Mouse (Mus musculus): ENCODE measurements at regions not wholly inside any gene's neighbourhood (a gene's known extent, or its start where the extent isn't known, plus 50 kb on each side); places are given as distances from the start of the nearest gene placed in this dataset.
A peak's percentile ranks its signal among the peaks of the same experiment; 100 is the strongest.

DNA sequence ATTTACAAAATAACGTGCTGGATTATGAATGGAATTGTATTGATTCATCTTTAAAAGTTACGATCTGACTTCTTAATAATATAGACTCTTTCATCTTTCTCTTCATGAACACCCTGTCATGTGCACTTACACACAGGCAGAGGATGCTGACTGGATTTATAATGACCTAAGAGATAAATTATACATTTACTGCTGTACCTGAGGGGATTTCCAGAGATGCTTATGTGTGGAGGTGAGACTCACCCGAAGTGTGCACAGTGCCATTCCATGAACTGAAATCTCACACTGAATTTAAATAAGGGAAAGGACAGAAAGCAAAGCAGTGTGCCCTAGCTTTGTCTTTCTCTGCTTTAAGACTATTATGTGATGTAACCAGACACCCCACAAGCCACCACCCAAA, 291.9 kb upstream of the Lrrn1 start:
- ATAC-seq (ENCODE audit: low FRiP score), result no peak
- Histone ChIP-seq H3K36me3 (replicated peaks) (no peaks in the 10 kb centered on the region), H3K4me2 (no peak overlapping the region), H3K4me3 (replicated peaks) (no peak overlapping the region), H3K27me3 (no peaks in the 10 kb centered on the region), H3K27ac (no peak overlapping the region), H3K4me1 (no peaks in the 10 kb centered on the region), H3K9ac (no peak overlapping the region), H3K9me3 (no peaks in the 10 kb centered on the region)
- 83% methylated on average over 3 of the region's 3 CpGs for WGBS

- 88% methylated on average over 3 of the region's 3 CpGs for WGBS
- Histone ChIP-seq H3K27me3 (no peaks in the 10 kb centered on the region), H3K9me3 (no peaks in the 10 kb centered on the region), H3K36me3 (replicated peaks) (no peaks in the 10 kb centered on the region), H3K4me3 (replicated peaks) (no peak overlapping the region), H3K4me1 (no peaks in the 10 kb centered on the region), H3K4me2 (no peak overlapping the region), H3K9ac (no peak overlapping the region), H3K27ac (no peak overlapping the region)
- ATAC-seq (ENCODE audit: low FRiP score), result no peak
These were observed 285.6 kb upstream of the Lrrn1 start for GRCm38 (mm10) chr6:107243981-107244380.

- H3K27ac ChIP-seq, result no peak overlapping the region
- H3K9ac ChIP-seq, result no peak overlapping the region
- no peak overlapping the region for H3K4me3 ChIP-seq (replicated peaks)
- no peaks in the 10 kb centered on the region for H3K27me3 ChIP-seq
- no peak for ATAC-seq (ENCODE audit: low FRiP score)
- no peaks in the 10 kb centered on the region for H3K36me3 ChIP-seq (replicated peaks)
- no peaks in the 10 kb centered on the region for H3K4me1 ChIP-seq
- no peaks in the 10 kb centered on the region for H3K9me3 ChIP-seq
- 93% methylated on average over 15 of the region's 15 CpGs for WGBS
- no peak overlapping the region for H3K4me2 ChIP-seq
These were observed 249.2 kb upstream of the Lrrn1 start for GRCm38 (mm10) chr6:107280348-107280747.

GRCm38 (mm10) chr6:107290850-107291249, 238.7 kb upstream of the Lrrn1 start:
- Histone ChIP-seq H3K36me3 (replicated peaks) (no peaks in the 10 kb centered on the region), H3K9ac (no peak overlapping the region), H3K9me3 (no peaks in the 10 kb centered on the region), H3K4me3 (replicated peaks) (no peak overlapping the region), H3K4me1 (no peaks in the 10 kb centered on the region), H3K4me2 (no peak overlapping the region), H3K27me3 (no peaks in the 10 kb centered on the region), H3K27ac (no peak overlapping the region)
- WGBS, result 88% methylated on average over 3 of the region's 3 CpGs
- ATAC-seq (ENCODE audit: low FRiP score), result no peak

GRCm38 (mm10) chr6:107303676-107304369, 225.7 kb upstream of the Lrrn1 start:
- H3K27ac ChIP-seq, result no peak overlapping the region
- WGBS, result 72% methylated on average over 1 of the region's 1 CpGs
- no peak overlapping the region for H3K4me2 ChIP-seq
- H3K36me3 ChIP-seq (replicated peaks), result no peaks in the 10 kb centered on the region
- no peak overlapping the region for H3K9ac ChIP-seq
- ATAC-seq (ENCODE audit: low FRiP score), result peak; percentile 88
- H3K4me1 ChIP-seq, result peaks cover 10% of the 10 kb centered on the region; the same call in 1 of the 2 replicates
- no peaks in the 10 kb centered on the region for H3K9me3 ChIP-seq
- no peaks in the 10 kb centered on the region for H3K27me3 ChIP-seq
- H3K4me3 ChIP-seq (replicated peaks), result no peak overlapping the region

- H3K9ac ChIP-seq, result no peak overlapping the region
- no peak overlapping the region for H3K27ac ChIP-seq
- H3K4me2 ChIP-seq, result no peak overlapping the region
- H3K36me3 ChIP-seq (replicated peaks), result no peaks in the 10 kb centered on the region
- 89% methylated on average over 1 of the region's 1 CpGs for WGBS
- no peaks in the 10 kb centered on the region for H3K9me3 ChIP-seq
- no peaks in the 10 kb centered on the region for H3K27me3 ChIP-seq
- no peak overlapping the region for H3K4me3 ChIP-seq (replicated peaks)
- ATAC-seq (ENCODE audit: low FRiP score), result no peak
- H3K4me1 ChIP-seq, result no peaks in the 10 kb centered on the region
These were observed 210.0 kb upstream of the Lrrn1 start for GRCm38 (mm10) chr6:107319565-107319964.

GRCm38 (mm10) chr6:107350503-107350902, 179.1 kb upstream of the Lrrn1 start:
- Histone ChIP-seq H3K9me3 (no peaks in the 10 kb centered on the region), H3K27me3 (no peaks in the 10 kb centered on the region), H3K36me3 (replicated peaks) (no peaks in the 10 kb centered on the region), H3K4me3 (replicated peaks) (no peak overlapping the region), H3K4me2 (no peak overlapping the region), H3K9ac (no peak overlapping the region), H3K27ac (no peak overlapping the region), H3K4me1 (no peaks in the 10 kb centered on the region)
- 84% methylated on average over 4 of the region's 4 CpGs for WGBS
- no peak for ATAC-seq (ENCODE audit: low FRiP score)

GRCm38 (mm10) chr6:107375274-107375673, 154.3 kb upstream of the Lrrn1 start:
- Histone ChIP-seq H3K4me3 (replicated peaks) (no peak overlapping the region), H3K27me3 (no peaks in the 10 kb centered on the region), H3K4me2 (no peak overlapping the region), H3K9me3 (no peaks in the 10 kb centered on the region), H3K4me1 (no peaks in the 10 kb centered on the region; the same call in 1 of the 2 replicates), H3K27ac (no peak overlapping the region), H3K36me3 (replicated peaks) (no peaks in the 10 kb centered on the region), H3K9ac (no peak overlapping the region)
- no peak for ATAC-seq (ENCODE audit: low FRiP score)

DNA sequence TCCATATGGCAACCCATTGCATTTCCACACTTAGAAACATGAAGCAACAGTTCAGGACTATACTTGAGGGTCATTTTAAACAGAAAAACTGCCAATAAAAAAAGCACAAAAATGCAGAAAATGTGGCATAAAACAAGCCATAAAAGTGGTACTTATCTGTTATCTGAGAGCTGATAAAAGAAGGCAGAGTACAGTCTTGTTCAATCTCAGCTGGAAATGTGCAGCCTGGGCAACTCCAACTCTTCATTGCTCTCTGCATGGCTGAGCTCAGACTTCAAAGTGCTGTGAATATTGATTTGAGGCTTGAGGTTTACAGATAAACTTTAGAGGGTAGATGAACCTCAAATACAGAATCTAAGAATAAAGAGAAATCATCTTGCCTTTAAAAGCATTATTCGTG, 151.1 kb upstream of the Lrrn1 start:
- no peak for ATAC-seq (ENCODE audit: low FRiP score)
- H3K4me1 ChIP-seq, result no peaks in the 10 kb centered on the region; the same call in 1 of the 2 replicates
- no peaks in the 10 kb centered on the region for H3K27me3 ChIP-seq
- H3K9me3 ChIP-seq, result no peaks in the 10 kb centered on the region
- H3K9ac ChIP-seq, result no peak overlapping the region
- 86% methylated on average over 1 of the region's 1 CpGs for WGBS
- H3K36me3 ChIP-seq (replicated peaks), result no peaks in the 10 kb centered on the region
- H3K27ac ChIP-seq, result no peak overlapping the region
- H3K4me2 ChIP-seq, result no peak overlapping the region
- H3K4me3 ChIP-seq (replicated peaks), result no peak overlapping the region

DNA sequence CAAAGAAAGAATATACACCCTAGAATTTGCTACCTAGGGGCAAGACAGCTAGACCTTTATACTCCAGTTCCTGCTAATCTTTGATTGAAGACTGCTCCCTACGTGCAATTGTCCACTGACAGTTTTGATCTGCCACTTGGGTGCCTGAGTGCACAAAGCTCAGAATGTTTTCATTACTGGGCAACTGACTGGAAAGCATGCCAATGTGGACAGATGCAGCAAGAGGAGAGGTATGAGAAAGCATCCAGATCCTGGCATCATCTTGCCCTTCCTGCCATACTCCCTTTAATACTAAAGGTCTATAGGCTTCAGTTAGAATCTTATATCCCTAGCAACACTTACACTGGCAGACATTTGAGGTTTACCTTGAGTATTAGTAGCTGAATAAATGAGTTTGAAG, 148.9 kb upstream of the Lrrn1 start:
- Histone ChIP-seq H3K9me3 (no peaks in the 10 kb centered on the region), H3K4me1 (no peaks in the 10 kb centered on the region), H3K27ac (no peak overlapping the region), H3K36me3 (replicated peaks) (no peaks in the 10 kb centered on the region), H3K9ac (no peak overlapping the region), H3K4me2 (no peak overlapping the region), H3K4me3 (replicated peaks) (no peak overlapping the region), H3K27me3 (no peaks in the 10 kb centered on the region)
- WGBS, result 72% methylated on average over 1 of the region's 1 CpGs
- ATAC-seq (ENCODE audit: low FRiP score), result no peak

DNA sequence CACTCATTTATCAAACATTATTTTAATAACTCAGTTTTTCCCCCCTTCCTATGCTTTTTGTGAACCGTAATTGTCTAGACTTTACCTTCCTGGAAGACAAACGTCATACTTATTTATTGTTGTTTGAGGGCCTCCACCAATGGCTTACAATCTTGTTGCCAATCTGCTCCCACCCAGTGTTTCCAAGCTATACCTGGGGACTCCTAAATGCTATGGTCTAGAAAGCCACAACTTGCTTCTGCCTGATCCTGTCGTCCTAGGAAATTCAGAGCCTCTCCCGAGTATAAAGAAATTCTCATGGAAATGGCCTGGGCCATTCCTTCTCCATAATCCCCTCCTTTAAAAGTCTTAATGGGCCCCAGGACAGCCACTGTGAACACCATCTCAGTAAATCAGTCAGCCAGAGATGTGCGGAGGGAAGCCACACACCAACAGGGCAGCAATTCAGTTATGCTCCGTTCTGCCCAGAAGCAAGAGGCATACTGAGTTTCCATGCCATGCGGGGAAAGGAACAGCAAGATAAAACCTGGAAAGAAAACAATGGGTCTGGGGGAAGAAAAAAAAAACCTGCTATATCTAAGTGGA, 143.4 kb upstream of the Lrrn1 start:
- 60% methylated on average over 7 of the region's 7 CpGs for WGBS
- no peak for ATAC-seq (ENCODE audit: low FRiP score)
- Histone ChIP-seq H3K4me1 (no peaks in the 10 kb centered on the region), H3K27me3 (no peaks in the 10 kb centered on the region), H3K36me3 (replicated peaks) (no peaks in the 10 kb centered on the region), H3K9ac (no peak overlapping the region), H3K9me3 (no peaks in the 10 kb centered on the region), H3K4me2 (no peak overlapping the region), H3K4me3 (replicated peaks) (no peak overlapping the region), H3K27ac (no peak overlapping the region)

DNA sequence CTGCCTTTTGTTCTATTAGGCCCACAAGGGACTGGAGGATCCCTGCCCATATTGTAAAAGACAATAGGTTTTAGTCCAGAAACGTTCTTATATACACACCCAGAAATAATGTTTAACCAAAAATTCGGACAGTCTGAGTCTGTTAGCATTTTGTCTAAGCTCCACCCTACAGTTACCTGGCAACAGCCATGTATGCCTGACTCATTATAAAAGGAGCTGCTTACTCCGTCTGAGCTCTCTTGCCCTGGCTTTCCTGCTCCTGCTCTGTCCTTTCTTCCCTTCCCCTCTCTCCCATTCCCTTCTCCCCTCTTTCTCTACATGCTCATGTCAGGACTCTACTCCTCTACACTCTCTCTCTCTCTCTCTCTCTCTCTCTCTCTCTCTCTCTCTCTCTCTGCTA, 139.7 kb upstream of the Lrrn1 start:
- H3K9me3 ChIP-seq, result no peaks in the 10 kb centered on the region
- H3K9ac ChIP-seq, result no peak overlapping the region
- no peaks in the 10 kb centered on the region for H3K36me3 ChIP-seq (replicated peaks)
- ATAC-seq (ENCODE audit: low FRiP score), result no peak
- 47% methylated on average over 3 of the region's 3 CpGs for WGBS
- no peak overlapping the region for H3K4me3 ChIP-seq (replicated peaks)
- no peak overlapping the region for H3K27ac ChIP-seq
- no peaks in the 10 kb centered on the region for H3K27me3 ChIP-seq
- no peaks in the 10 kb centered on the region for H3K4me1 ChIP-seq
- no peak overlapping the region for H3K4me2 ChIP-seq

- Histone ChIP-seq H3K9me3 (no peaks in the 10 kb centered on the region), H3K27me3 (no peaks in the 10 kb centered on the region), H3K36me3 (replicated peaks) (no peaks in the 10 kb centered on the region), H3K27ac (no peak overlapping the region), H3K4me1 (no peaks in the 10 kb centered on the region), H3K4me3 (replicated peaks) (no peak overlapping the region), H3K4me2 (no peak overlapping the region), H3K9ac (no peak overlapping the region)
- WGBS, result 86% methylated on average over 2 of the region's 2 CpGs
- ATAC-seq (ENCODE audit: low FRiP score), result no peak
These were observed 135.0 kb upstream of the Lrrn1 start for GRCm38 (mm10) chr6:107394611-107395010.
